Mouse (Mus musculus): Measurements from ENCODE around the gene Vmn1r54. TPM values are rescaled to one million over a fixed set of nuclear protein-coding genes. Genes with fewer than 3 reads are reported as not detected.

The Vmn1r54 gene
- polyA plus RNA-seq, 1 experiment from 2014 or later, result not detected

GRCm38 (mm10) chr6:90308839-90309778, 63.0 kb downstream of the Vmn1r54 start:
- no peak overlapping the region for H3K9ac ChIP-seq (ENCODE audit: low read length)
- H3K36me3 ChIP-seq (ENCODE audit: control insufficient read depth, insufficient read depth, low read length), result no peaks in the 10 kb centered on the region
- H3K27me3 ChIP-seq (ENCODE audit: control insufficient read depth, insufficient read depth, low read depth, low read length), result no peaks in the 10 kb centered on the region
- H3K4me1 ChIP-seq (replicated peaks; ENCODE audit: control insufficient read depth, insufficient read depth, low read length), result no peaks in the 10 kb centered on the region
- no peak overlapping the region for H3K4me2 ChIP-seq (ENCODE audit: low read depth, low read length)
- H3K9me3 ChIP-seq (ENCODE audit: control insufficient read depth, low read length), result no peaks in the 10 kb centered on the region; the same call in 1 of the 2 replicates
- no peak overlapping the region for H3K4me3 ChIP-seq (ENCODE audit: low read length)
- 81% methylated on average over 87 of the region's 87 CpGs for WGBS
- ATAC-seq (ENCODE audit: low read depth), result peak; percentile 31; the same call in 1 of the 2 replicates
- H3K27ac ChIP-seq (ENCODE audit: low read length), result no peak overlapping the region

- H3K27me3 ChIP-seq (ENCODE audit: control insufficient read depth, insufficient read depth, low read depth, low read length), result no peaks in the 10 kb centered on the region
- no peak overlapping the region for H3K4me2 ChIP-seq (ENCODE audit: low read depth, low read length)
- no peak overlapping the region for H3K4me3 ChIP-seq (ENCODE audit: low read length)
- no peak for ATAC-seq (ENCODE audit: low read depth)
- 75% methylated on average over 5 of the region's 5 CpGs for WGBS
- no peaks in the 10 kb centered on the region for H3K36me3 ChIP-seq (ENCODE audit: control insufficient read depth, insufficient read depth, low read length)
- H3K9ac ChIP-seq (ENCODE audit: low read length), result no peak overlapping the region
- H3K4me1 ChIP-seq (replicated peaks; ENCODE audit: control insufficient read depth, insufficient read depth, low read length), result no peaks in the 10 kb centered on the region
- H3K9me3 ChIP-seq (ENCODE audit: control insufficient read depth, low read length), result no peaks in the 10 kb centered on the region; the same call in 1 of the 2 replicates
- no peak overlapping the region for H3K27ac ChIP-seq (ENCODE audit: low read length)
These were observed 69.9 kb downstream of the Vmn1r54 start for GRCm38 (mm10) chr6:90315961-90316360.

GRCm38 (mm10) chr6:90317510-90318258, 71.6 kb downstream of the Vmn1r54 start:
- Histone ChIP-seq H3K9me3 (ENCODE audit: control insufficient read depth, low read length) (no peaks in the 10 kb centered on the region), H3K4me3 (ENCODE audit: low read length) (no peak overlapping the region), H3K27me3 (ENCODE audit: control insufficient read depth, insufficient read depth, low read depth, low read length) (no peaks in the 10 kb centered on the region), H3K27ac (ENCODE audit: low read length) (no peak overlapping the region), H3K4me2 (ENCODE audit: low read depth, low read length) (no peak overlapping the region), H3K36me3 (ENCODE audit: control insufficient read depth, insufficient read depth, low read length) (no peaks in the 10 kb centered on the region), H3K9ac (ENCODE audit: low read length) (no peak overlapping the region), H3K4me1 (replicated peaks; ENCODE audit: control insufficient read depth, insufficient read depth, low read length) (no peaks in the 10 kb centered on the region)
- 75% methylated on average over 2 of the region's 2 CpGs for WGBS
- ATAC-seq (ENCODE audit: low read depth), result no peak

- Histone ChIP-seq H3K4me1 (replicated peaks; ENCODE audit: control insufficient read depth, insufficient read depth, low read length) (no peaks in the 10 kb centered on the region), H3K36me3 (ENCODE audit: control insufficient read depth, insufficient read depth, low read length) (no peaks in the 10 kb centered on the region), H3K9ac (ENCODE audit: low read length) (no peak overlapping the region), H3K27ac (ENCODE audit: low read length) (no peak overlapping the region), H3K27me3 (ENCODE audit: control insufficient read depth, insufficient read depth, low read depth, low read length) (no peaks in the 10 kb centered on the region), H3K9me3 (ENCODE audit: control insufficient read depth, low read length) (no peaks in the 10 kb centered on the region), H3K4me2 (ENCODE audit: low read depth, low read length) (no peak overlapping the region), H3K4me3 (ENCODE audit: low read length) (no peak overlapping the region)
- 90% methylated on average over 2 of the region's 2 CpGs for WGBS
- ATAC-seq (ENCODE audit: low read depth), result no peak
These were observed 72.9 kb downstream of the Vmn1r54 start for GRCm38 (mm10) chr6:90319019-90319418.

- no peak overlapping the region for H3K27ac ChIP-seq (ENCODE audit: low read length)
- ATAC-seq (ENCODE audit: low read depth), result no peak
These were observed 73.5 kb downstream of the Vmn1r54 start for GRCm38 (mm10) chr6:90319475-90320191.

GRCm38 (mm10) chr6:90320429-90320828, 74.3 kb downstream of the Vmn1r54 start:
- no peak overlapping the region for H3K9ac ChIP-seq (ENCODE audit: low read length)
- H3K9me3 ChIP-seq (ENCODE audit: control insufficient read depth, low read length), result no peaks in the 10 kb centered on the region
- no peaks in the 10 kb centered on the region for H3K27me3 ChIP-seq (ENCODE audit: control insufficient read depth, insufficient read depth, low read depth, low read length)
- H3K4me1 ChIP-seq (replicated peaks; ENCODE audit: control insufficient read depth, insufficient read depth, low read length), result 0 out of 2 replicates have a peak, but pooled peaks cover 3% of the 10 kb centered on the region
- 71% methylated on average over 5 of the region's 5 CpGs for WGBS
- H3K27ac ChIP-seq (ENCODE audit: low read length), result no peak overlapping the region
- ATAC-seq (ENCODE audit: low read depth), result no peak
- no peak overlapping the region for H3K4me3 ChIP-seq (ENCODE audit: low read length)
- no peak overlapping the region for H3K4me2 ChIP-seq (ENCODE audit: low read depth, low read length)
- no peaks in the 10 kb centered on the region for H3K36me3 ChIP-seq (ENCODE audit: control insufficient read depth, insufficient read depth, low read length)

More at GRCm38 (mm10) chr6:90319475-90320191, 73.5 kb downstream of the Vmn1r54 start:
- H3K9ac ChIP-seq (ENCODE audit: low read length), result no peak overlapping the region
- 64% methylated on average over 7 of the region's 7 CpGs for WGBS
- H3K27me3 ChIP-seq (ENCODE audit: control insufficient read depth, insufficient read depth, low read depth, low read length), result no peaks in the 10 kb centered on the region
- no peak overlapping the region for H3K4me2 ChIP-seq (ENCODE audit: low read depth, low read length)
- H3K4me1 ChIP-seq (replicated peaks; ENCODE audit: control insufficient read depth, insufficient read depth, low read length), result no peaks in the 10 kb centered on the region
- no peak overlapping the region for H3K4me3 ChIP-seq (ENCODE audit: low read length)
- no peaks in the 10 kb centered on the region for H3K9me3 ChIP-seq (ENCODE audit: control insufficient read depth, low read length)
- H3K36me3 ChIP-seq (ENCODE audit: control insufficient read depth, insufficient read depth, low read length), result no peaks in the 10 kb centered on the region

Other genes with a start within 250 kb of the Vmn1r54 start
- gene Vmn1r47, start 230.2 kb upstream of the Vmn1r54 start, polyA plus RNA-seq (2015; fragmentation: Nextera tagmentation; extraction: Ambion mirVana), result not detected in 2 replicates
- gene Vmn1r48, start 209.5 kb upstream of the Vmn1r54 start, polyA plus RNA-seq (2015; fragmentation: Nextera tagmentation; extraction: Ambion mirVana), result not detected in 2 replicates
- not detected in 2 replicates for gene Vmn1r49, start 167.8 kb upstream of the Vmn1r54 start, polyA plus RNA-seq (2015; fragmentation: Nextera tagmentation; extraction: Ambion mirVana)
- gene Vmn1r50, start 144.9 kb upstream of the Vmn1r54 start, polyA plus RNA-seq (2015; fragmentation: Nextera tagmentation; extraction: Ambion mirVana), result not detected in 2 replicates
- not detected in 2 replicates for gene Vmn1r51, start 123.7 kb upstream of the Vmn1r54 start, polyA plus RNA-seq (2015; fragmentation: Nextera tagmentation; extraction: Ambion mirVana)
- gene Vmn1r52, start 71.5 kb upstream of the Vmn1r54 start, polyA plus RNA-seq (2015; fragmentation: Nextera tagmentation; extraction: Ambion mirVana), result not detected in 2 replicates
- gene V1ra8, start 43.5 kb upstream of the Vmn1r54 start, polyA plus RNA-seq (2015; fragmentation: Nextera tagmentation; extraction: Ambion mirVana), result not detected in 2 replicates
- 0.14 TPM in 1 of 2 replicates, not detected in the other for gene Vmn1r53, start 21.9 kb upstream of the Vmn1r54 start, polyA plus RNA-seq (2015; fragmentation: Nextera tagmentation; extraction: Ambion mirVana)
- not detected in 2 replicates for gene BC048671, start 54.9 kb downstream of the Vmn1r54 start, polyA plus RNA-seq (2015; fragmentation: Nextera tagmentation; extraction: Ambion mirVana)
- gene Chst13, start 78.9 kb downstream of the Vmn1r54 start, polyA plus RNA-seq (2015; fragmentation: Nextera tagmentation; extraction: Ambion mirVana), result 0.20 and 0.54 TPM in 2 replicates
- 0.05 and 0.48 TPM in 2 replicates for gene Uroc1, start 87.0 kb downstream of the Vmn1r54 start, polyA plus RNA-seq (2015; fragmentation: Nextera tagmentation; extraction: Ambion mirVana)
- 5.4 and 6.3 TPM in 2 replicates for gene Zxdc, start 123.2 kb downstream of the Vmn1r54 start, polyA plus RNA-seq (2015; fragmentation: Nextera tagmentation; extraction: Ambion mirVana)
- gene Cfap100, start 182.5 kb downstream of the Vmn1r54 start, polyA plus RNA-seq (2015; fragmentation: Nextera tagmentation; extraction: Ambion mirVana), result 0.60 and 0.82 TPM in 2 replicates
- gene Klf15, start 216.3 kb downstream of the Vmn1r54 start, polyA plus RNA-seq (2015; fragmentation: Nextera tagmentation; extraction: Ambion mirVana), result 17.4 and 21.3 TPM in 2 replicates
- gene Aldh1l1, start 240.1 kb downstream of the Vmn1r54 start, polyA plus RNA-seq (2015; fragmentation: Nextera tagmentation; extraction: Ambion mirVana), result 2.4 and 4.7 TPM in 2 replicates

All from lung, embryonic 16.5 days (tissue).